Mouse (Mus musculus): ENCODE measurements around the gene Pon3.
A peak's percentile ranks its signal among the peaks of the same experiment; 100 is the strongest.

Pon3 gene

GRCm38 (mm10) chr6:5255722-5256451 is at the start of gene Pon3:
Gene Pon3, minus strand, starts transcription at chr6:5256286.
- DNase-seq (ENCODE audit: low read depth, low spot score), result peak; percentile 11

GRCm38 (mm10) chr6:5304956-5305355 is 48.9 kb upstream of the Pon3 start:
- no peak for DNase-seq (ENCODE audit: low read depth, low spot score)

DNA sequence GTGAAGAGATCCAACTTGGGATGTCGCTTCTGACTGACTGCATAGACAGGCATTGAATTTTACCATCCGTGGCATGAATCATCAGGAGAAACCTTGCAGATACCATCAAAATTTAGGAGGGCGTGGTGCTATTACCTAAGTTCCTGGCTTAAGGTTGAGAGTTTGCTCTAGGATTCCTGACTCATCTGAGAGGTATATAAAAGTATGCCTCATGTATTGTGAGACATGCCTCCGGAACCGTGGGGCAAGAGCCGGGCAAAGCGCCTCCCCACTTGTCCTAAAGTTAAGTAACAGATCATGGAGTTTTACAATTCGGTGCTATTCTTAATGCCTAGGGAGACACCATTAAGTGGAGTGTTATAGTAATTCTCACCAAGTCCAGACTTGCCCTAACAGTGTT is 44.5 kb upstream of the Pon3 start:
- DNase-seq (ENCODE audit: low read depth, low spot score), result no peak

GRCm38 (mm10) chr6:5299561-5299960 is 43.5 kb upstream of the Pon3 start:
- no peak for DNase-seq (ENCODE audit: low read depth, low spot score)

DNA sequence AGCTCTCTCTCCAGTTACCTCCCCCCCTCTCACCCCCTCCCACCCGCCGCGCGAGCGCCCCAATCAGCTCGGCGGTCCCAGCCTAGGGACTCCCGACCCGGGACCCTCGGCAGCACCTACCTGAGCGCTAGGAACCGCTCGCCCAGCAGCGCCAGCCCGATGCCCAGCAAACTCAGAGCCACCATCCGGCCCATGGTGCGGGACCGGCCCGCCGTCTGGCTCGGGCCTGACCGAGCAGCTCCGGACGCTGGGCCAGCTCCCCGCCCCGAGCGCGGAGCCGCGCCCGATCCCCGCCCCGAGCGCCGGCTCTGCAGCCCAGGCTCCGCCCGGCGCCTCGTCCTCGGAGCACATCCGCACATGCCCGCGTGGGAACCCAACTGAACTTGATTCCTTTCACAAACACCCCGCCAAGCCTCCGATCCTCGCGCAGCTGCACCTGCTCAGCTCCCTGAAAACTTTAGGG is 42.0 kb upstream of the Pon3 start, which contains the start of gene Pon2:
Gene Pon2 (minus strand): TSS at position 364 of the 463 bp plus-strand sequence.
- DNase-seq (ENCODE audit: low read depth, low spot score), result peak; percentile 55

DNA sequence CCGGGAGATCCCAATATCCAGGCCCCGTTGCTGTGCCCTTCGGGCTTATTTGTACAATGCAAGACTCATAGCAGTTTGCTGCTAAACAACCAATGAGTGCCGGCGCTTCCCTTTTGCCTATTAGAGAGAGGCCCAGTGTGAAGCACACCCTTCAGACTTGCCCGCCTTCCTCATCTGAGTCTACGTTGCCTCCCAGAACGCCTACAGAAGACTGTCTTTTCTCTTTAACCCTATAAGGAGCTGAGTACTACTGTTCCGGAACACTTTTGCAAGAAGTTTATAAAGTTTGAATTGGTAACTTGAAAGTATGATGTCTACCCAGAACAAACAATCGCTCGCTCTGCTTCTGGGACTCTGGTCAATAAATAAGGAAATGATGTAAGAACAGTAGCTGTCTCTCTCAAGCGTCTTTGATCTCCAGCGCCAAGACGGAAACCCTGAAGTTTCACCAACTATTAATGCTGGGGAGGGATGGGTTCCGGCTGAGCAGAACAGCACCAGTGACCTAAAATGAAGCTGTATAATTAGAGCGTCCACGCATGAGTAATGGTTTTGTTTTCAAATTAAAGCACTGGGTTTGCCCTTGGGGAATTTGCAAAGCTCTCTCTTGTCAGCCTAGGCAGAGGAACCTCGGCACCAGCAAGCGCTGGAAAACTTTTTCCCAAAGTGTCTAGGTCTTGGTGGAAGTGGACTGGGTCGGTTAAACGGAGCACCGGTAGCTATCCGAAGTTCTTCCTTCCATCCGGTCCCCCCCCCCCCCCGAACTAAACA is 41.4 kb upstream of the Pon3 start:
- peak; percentile 52 for DNase-seq (ENCODE audit: low read depth, low spot score)

DNA sequence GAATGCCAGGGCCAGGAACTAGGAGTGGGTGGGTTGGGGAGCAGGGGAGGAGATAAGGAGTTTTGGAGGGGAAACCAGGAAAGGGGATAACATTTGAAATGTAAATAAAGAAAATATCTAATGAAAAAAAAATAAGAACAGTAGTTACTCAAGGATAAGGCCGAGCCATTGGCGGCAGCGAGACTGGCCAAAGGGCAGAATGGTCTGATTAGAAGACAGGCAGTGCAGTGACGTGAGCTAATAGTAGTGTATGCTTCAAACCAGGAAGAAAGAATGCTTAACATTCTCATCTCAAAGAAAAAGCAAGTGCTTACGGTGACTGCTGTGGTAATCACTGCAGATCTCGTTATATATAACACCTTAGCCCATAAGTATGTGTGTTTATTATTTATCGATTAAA is 40.0 kb upstream of the Pon3 start:
- DNase-seq (ENCODE audit: low read depth, low spot score), result no peak

DNA sequence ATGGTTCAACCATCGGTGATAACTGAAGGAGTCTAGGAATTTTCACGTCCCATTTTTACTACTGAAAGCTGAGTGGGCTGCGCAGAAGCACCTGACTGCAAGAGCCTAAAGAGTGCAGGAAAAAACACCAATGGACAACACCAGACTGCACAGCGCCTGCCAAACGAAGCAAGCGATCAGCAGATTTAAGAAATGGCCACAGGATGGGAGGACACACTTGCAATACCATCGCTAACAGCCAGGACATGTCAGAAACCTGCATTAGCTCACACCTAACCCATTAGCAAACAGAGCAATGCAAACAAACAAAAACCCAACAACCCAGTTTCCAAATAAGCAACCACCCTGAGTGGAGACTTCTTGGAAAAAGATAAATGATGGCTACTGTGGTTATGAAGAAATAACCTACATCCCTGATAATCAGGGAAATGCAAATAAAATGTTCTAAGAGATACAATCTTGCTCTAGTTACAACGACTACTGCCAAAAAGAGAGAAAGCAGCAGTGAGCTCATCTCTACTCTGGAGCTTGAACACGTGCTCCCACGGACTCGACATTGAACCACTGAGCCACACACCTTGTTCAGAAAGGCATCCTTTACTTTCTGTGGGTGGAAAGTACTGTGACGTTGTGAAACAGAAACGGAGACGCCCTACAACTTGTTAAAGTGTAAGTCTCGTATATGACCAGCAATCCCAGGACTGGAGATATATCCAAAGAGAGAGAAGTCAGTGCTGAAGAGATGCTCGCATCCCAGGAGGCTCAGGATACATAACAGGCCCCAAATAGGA is 38.8 kb upstream of the Pon3 start:
- DNase-seq (ENCODE audit: low read depth, low spot score), result no peak

GRCm38 (mm10) chr6:5292841-5293240 is 36.8 kb upstream of the Pon3 start:
- no peak for DNase-seq (ENCODE audit: low read depth, low spot score)

- DNase-seq (ENCODE audit: low read depth, low spot score), result peak; percentile 11
These were observed 35.4 kb upstream of the Pon3 start for GRCm38 (mm10) chr6:5291450-5291849.

- no peak for DNase-seq (ENCODE audit: low read depth, low spot score)
These were observed 31.8 kb upstream of the Pon3 start for GRCm38 (mm10) chr6:5287919-5288318.

- DNase-seq (ENCODE audit: low read depth, low spot score), result no peak
These were observed 31.3 kb upstream of the Pon3 start for GRCm38 (mm10) chr6:5287392-5287791.

DNA sequence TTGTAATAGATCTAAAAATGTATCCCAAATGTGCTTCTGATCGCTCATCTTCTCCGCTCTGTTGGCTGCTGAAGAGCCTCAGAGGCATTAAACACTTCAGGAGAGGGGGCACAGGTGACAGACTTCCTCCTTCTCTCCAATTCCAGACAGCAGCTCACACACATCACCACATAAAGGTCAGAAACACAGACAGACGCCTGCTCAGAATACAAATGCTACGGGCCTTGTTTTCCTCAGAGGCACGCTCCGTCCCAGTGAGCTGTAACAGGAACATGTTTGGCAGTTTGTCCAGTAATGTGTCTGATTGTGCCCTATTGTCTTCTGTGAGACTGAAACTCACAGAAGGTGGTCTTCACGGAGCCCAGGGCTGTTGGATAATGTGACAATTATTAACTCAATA is 26.3 kb upstream of the Pon3 start:
- DNase-seq (ENCODE audit: low read depth, low spot score), result peak; percentile 24

DNA sequence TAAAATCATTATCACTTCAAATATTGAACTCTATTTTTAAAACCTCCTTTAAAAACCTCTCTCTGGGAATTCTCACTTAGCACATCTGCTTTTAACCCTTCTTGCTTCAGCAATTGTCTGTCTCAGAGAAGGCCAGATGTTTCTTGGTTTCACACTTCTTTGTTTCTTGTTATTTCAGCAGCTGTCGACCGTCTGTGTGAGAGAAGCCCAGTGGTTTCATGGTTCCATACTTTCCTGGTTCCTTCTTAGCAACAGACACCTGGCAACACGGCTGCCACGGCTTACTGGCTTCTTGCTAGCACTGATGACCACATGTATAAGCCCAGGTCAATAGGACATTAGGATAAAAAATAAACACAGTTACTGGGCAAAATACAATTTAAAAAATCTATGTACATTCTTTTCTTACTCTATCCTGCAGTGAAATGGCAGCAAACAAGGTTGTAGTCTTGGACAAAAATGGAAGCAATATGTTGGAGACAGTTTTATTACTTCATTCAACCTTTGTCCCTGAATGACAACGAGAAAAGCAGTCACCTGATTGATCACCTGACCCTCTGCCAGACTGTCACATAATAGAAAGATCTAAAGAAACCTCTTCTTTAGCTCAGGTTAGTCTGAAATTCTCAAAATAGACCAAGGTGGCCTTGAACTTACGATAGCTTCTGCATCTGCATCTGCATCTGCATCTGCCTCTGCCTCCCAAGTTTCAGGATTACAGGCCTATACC is 24.7 kb upstream of the Pon3 start:
- no peak for DNase-seq (ENCODE audit: low read depth, low spot score)

- DNase-seq (ENCODE audit: low read depth, low spot score), result no peak
These were observed 21.9 kb upstream of the Pon3 start for GRCm38 (mm10) chr6:5277972-5278371.

DNA sequence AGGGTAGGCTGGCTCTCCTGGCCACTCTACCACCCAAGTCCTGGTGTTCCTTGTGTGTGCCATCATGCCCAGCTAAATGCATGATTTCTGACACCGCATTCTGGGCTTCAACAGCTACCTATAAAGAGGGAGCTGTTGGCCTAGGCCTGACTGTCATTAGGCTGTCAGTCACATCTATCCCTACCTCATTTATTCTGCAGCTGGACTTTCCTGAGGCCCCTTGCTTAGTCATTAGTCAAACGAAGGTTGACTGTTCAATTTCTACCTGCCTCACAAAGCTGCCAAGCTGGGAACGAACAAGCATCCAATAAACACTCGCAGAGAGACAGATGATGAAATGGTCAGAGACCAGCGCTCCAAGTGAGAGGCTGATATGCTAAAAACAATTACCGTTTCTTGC is 13.6 kb upstream of the Pon3 start:
- DNase-seq (ENCODE audit: low read depth, low spot score), result no peak

GRCm38 (mm10) chr6:5264793-5265192 is 8.7 kb upstream of the Pon3 start:
- DNase-seq (ENCODE audit: low read depth, low spot score), result no peak

- DNase-seq (ENCODE audit: low read depth, low spot score), result no peak
These were observed 7.3 kb upstream of the Pon3 start for GRCm38 (mm10) chr6:5263250-5263999.

DNA sequence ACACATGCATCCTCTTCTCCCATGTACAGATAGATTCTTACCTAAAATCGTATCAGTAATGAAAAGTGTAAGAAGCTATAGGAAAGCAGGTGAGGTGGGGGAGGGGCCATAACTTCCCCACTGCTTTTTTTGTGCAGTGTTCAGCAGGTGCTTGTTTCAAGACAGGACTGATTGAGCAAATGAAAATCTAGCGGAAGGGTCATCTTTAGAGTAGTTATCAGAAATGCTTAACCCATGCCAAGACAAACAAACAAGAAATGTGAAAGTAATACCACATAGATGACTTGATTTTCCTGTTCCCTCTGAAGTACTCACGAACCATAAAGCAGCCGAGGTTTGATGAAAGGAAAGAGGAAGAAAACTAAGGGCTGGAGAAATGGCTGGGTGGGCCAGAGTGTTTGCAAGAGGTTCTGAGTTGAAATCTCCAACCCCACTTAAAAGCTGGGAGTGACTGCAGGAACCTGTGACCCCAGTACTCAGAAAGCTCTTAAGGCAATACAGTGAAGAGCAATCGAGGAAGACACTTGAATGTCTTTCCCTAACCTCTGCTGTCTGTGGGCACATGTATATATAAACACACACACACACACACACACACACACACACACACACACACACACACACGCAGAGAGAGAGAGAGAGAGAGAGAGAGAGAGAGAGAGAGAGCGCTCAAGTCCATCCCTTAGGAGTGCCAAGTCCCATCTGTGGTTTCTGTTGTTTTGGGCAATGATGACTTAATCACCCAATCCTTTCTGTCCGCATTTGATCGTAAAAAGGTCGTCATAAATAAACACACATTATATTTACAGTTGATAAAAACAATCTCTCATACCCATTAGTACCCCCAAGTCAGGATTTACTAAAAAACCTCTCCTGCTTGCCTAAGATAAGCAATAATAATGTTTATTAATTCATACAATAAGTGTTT is 6.5 kb upstream of the Pon3 start:
- no peak for DNase-seq (ENCODE audit: low read depth, low spot score)

DNA sequence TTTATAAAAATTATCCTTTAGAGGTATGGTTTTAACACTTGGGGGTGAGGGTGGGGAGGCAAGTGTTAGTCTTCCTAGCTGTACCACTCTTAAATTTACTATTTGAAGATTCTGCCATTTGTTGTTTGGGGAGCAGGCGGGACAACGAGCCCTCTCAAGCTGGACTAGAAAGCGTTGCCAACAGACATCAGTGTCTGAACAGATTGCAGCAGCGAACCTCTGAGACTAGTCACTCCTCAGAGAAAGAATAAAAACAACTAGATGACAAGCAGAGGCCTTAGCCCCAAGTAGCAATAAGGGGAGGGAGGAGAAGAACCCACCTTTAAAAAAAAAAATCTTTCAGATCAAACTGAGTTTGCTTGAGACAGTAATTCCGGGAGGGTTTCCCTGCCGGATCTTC is 795 bp downstream of the Pon3 start:
- DNase-seq (ENCODE audit: low read depth, low spot score), result peak; percentile 10

All from brain, adult 2 months (tissue).